Mouse (Mus musculus): ENCODE results near the gene Rs1.
"Not testable (repeated sequence)": the region's sequence is repeated elsewhere in the genome, so short reads cannot be mapped to it uniquely, and the experiment has no call there.

Rs1 gene

GRCm38 (mm10) chrX:160767713-160768112 lies at the start of gene Rs1:
TSS of gene Rs1 (plus strand) at chrX:160768013.
- no peak for DNase-seq (ENCODE audit: low spot score)

GRCm38 (mm10) chrX:160735650-160736049 lies 32.2 kb upstream of the Rs1 start, which contains the start of gene Ppef1:
TSS of gene Ppef1 (minus strand) at chrX:160735765.
- no peak for DNase-seq (ENCODE audit: low spot score)

- DNase-seq (ENCODE audit: low spot score), result no peak
These were observed 22.4 kb upstream of the Rs1 start for GRCm38 (mm10) chrX:160745399-160745798.

- no peak for DNase-seq (ENCODE audit: low spot score)
These were observed 19.2 kb upstream of the Rs1 start for GRCm38 (mm10) chrX:160748653-160749052.

- DNase-seq (ENCODE audit: low spot score), result no peak
These were observed 17.0 kb upstream of the Rs1 start for GRCm38 (mm10) chrX:160750808-160751207.

GRCm38 (mm10) chrX:160765389-160766232 lies 2.2 kb upstream of the Rs1 start:
- peak; percentile 95 for DNase-seq (ENCODE audit: low spot score)

GRCm38 (mm10) chrX:160766233-160766616 lies 1.6 kb upstream of the Rs1 start:
- DNase-seq (ENCODE audit: low spot score), result no peak

GRCm38 (mm10) chrX:160769622-160770021 lies 1.8 kb downstream of the Rs1 start:
- DNase-seq (ENCODE audit: low spot score), result not testable (repeated sequence)

- no peak for DNase-seq (ENCODE audit: low spot score)
These were observed 5.2 kb downstream of the Rs1 start for GRCm38 (mm10) chrX:160773033-160773432.

- DNase-seq (ENCODE audit: low spot score), result no peak
These were observed 14.5 kb downstream of the Rs1 start for GRCm38 (mm10) chrX:160782276-160782675.

- no peak for DNase-seq (ENCODE audit: low spot score)
These were observed 27.1 kb downstream of the Rs1 start for GRCm38 (mm10) chrX:160794920-160795319.

- DNase-seq (ENCODE audit: low spot score), result no peak
These were observed 36.8 kb downstream of the Rs1 start for GRCm38 (mm10) chrX:160804409-160805150.

- no peak for DNase-seq (ENCODE audit: low spot score)
These were observed 40.4 kb downstream of the Rs1 start for GRCm38 (mm10) chrX:160808226-160808625.
